Mouse (Mus musculus) intestine, postnatal 0 days (tissue): ENCODE measurements around the gene Gfpt2. TPM values are rescaled to one million over a fixed set of nuclear protein-coding genes. Genes with fewer than 3 reads are reported as not detected.

Experiments
- ATAC-seq: fragments of 200-750 bp; cut with Nextera tagmentation; 2 replicates; pipeline ENCODE4 v1.8.0; 2017; ENCODE audit warnings: mild to moderate bottlenecking, moderate TSS enrichment, moderate library complexity
- H3K27ac ChIP-seq: fragments of 300-500 bp; sonication (generic); 2 replicates; pipeline ENCODE4 v1.5.1; 2014; ENCODE audit warnings: mild to moderate bottlenecking, low read depth, low read length, moderate library complexity
- H3K27me3 ChIP-seq: fragments of 300-500 bp; sonication (generic); replicated peaks from 2 replicates; pipeline ENCODE4 v1.6.1; 2014; ENCODE audit warnings: low read length, mixed read lengths; ENCODE audit not compliant: control insufficient read depth, insufficient read depth
- H3K36me3 ChIP-seq: fragments of 300-500 bp; sonication (generic); 2 replicates; pipeline ENCODE4 v1.6.1; 2014; ENCODE audit warnings: mild to moderate bottlenecking, moderate library complexity; ENCODE audit not compliant: control insufficient read depth, insufficient read depth
- H3K4me1 ChIP-seq: fragments of 300-500 bp; sonication (generic); replicated peaks from 2 replicates; pipeline ENCODE4 v1.6.1; 2014; ENCODE audit warnings: antibody characterized with exemption, low read length, mixed read lengths; ENCODE audit not compliant: control insufficient read depth, insufficient read depth
- H3K4me2 ChIP-seq: fragments of 300-500 bp; sonication (generic); replicated peaks from 2 replicates; pipeline ENCODE4 v1.6.1; 2014; ENCODE audit warnings: low read depth, mild to moderate bottlenecking, moderate library complexity
- H3K4me3 ChIP-seq: fragments of 300-500 bp; sonication (generic); 2 replicates; pipeline ENCODE4 v1.5.1; 2014; ENCODE audit warnings: low read depth, low read length
- H3K9ac ChIP-seq: fragments of 300-500 bp; sonication (generic); 2 replicates; pipeline ENCODE4 v1.6.1; 2014; ENCODE audit warnings: mild to moderate bottlenecking, low read depth, low read length
- H3K9me3 ChIP-seq: fragments of 300-500 bp; sonication (generic); 2 replicates; pipeline ENCODE4 v1.6.1; 2016; ENCODE audit warnings: mixed run types; ENCODE audit not compliant: control insufficient read depth
- CTCF ChIP-seq: sonication (generic); IDR thresholded peaks from 2 replicates; pipeline ENCODE4 v1.5.1; 2016; ENCODE audit warnings: low read depth, mild to moderate bottlenecking, control low read depth, antibody characterized with exemption, moderate library complexity
- WGBS: fragments of 180-500 bp; shearing (Covaris S2); extraction: QIAGEN DNeasy Blood & Tissue Kit; methylation state at CpG from one replicate; pipeline ENCODE4 v1.1.7; 2014; 5-methylcytosine and 5-hydroxymethylcytosine counted together
- polyA plus RNA-seq: library from polyadenylated mRNA; unstranded; fragments of >200 nt; fragmentation: Nextera tagmentation; extraction: Ambion mirVana; gene quantifications from 2 replicates; pipeline ENCODE4 v1.2.1, GENCODE M21; 2015

The Gfpt2 gene
- polyA plus RNA-seq, 1 experiment from 2014 or later: 1.7 TPM

DNA sequence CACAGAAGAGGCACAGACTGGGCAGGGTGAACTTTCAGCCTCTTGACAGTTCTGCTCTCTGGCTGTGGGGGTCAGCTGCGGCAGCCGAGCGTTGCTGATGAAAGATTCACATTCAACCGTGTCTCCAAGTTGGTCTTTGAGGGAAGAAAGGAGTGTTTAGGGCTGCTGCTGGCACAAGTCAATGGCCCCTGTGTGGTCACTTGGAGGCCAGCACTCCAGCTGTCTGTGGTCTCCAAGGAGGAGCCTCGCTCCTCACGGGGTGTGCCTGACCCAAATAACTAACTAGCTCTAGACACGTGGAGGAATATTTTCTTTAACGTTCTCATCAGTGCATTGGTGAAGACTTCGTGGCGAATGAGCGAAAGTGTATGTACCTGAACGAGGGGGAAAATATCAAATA, 38.0 kb downstream of the Gfpt2 start:
- no peaks in the 10 kb centered on the region for H3K36me3 ChIP-seq
- 82% methylated on average over 12 of the region's 12 CpGs for WGBS
- H3K9ac ChIP-seq: no peak overlapping the region
- no peaks in the 10 kb centered on the region for H3K4me1 ChIP-seq
- no peak overlapping the region for H3K27ac ChIP-seq
- no peaks in the 10 kb centered on the region for H3K9me3 ChIP-seq
- ATAC-seq: no peak
- no peak overlapping the region for H3K4me3 ChIP-seq
- TF ChIP-seq CTCF: no peak
- no peak overlapping the region for H3K4me2 ChIP-seq
- no peaks in the 10 kb centered on the region for H3K27me3 ChIP-seq

DNA sequence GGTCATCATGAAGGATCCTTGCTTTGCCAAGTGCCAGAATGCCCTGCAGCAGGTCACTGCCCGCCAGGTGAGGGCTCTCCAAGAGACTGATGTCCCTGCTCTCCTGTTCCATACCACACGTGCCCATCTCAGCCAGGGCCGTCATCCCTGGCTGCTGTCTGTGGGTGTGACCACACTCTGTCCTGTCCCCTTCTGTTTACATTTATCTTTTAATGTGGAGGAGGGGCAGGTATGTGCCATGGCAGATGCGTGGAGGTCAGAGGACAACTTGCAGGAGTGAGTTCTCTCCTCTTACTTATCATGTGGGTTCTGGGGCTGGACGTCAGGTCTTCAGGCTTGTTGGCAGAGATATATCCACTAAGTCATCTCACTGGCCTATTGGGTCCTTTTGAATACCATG, 39.0 kb downstream of the Gfpt2 start:
- Histone ChIP-seq H3K9ac (no peak overlapping the region), H3K4me2 (no peak overlapping the region), H3K4me1 (no peaks in the 10 kb centered on the region), H3K4me3 (no peak overlapping the region), H3K36me3 (no peaks in the 10 kb centered on the region), H3K27ac (no peak overlapping the region), H3K9me3 (no peaks in the 10 kb centered on the region), H3K27me3 (no peaks in the 10 kb centered on the region)
- WGBS: 68% methylated on average over 5 of the region's 5 CpGs
- ATAC-seq: no peak
- TF ChIP-seq CTCF: no peak

DNA sequence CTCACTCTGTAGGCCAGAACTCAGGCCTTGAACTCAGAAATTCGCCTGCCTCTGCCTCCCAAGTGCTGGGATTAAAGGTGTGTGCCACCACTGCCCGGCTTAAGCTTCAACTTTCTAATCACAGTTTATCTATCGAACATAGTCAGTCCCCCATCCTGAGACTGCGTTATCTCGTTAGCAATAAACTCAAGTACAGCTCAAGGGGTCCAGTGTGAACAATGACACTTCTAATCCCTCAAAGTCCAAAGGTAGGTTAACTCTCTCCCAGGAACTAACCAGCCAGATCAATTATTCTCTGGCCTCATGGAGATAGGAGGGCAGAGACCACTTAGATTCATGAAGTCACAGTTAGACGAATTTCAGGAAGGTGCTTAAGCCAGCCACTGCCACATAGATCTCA, 40.3 kb downstream of the Gfpt2 start:
- Histone ChIP-seq H3K4me1 (no peaks in the 10 kb centered on the region), H3K9me3 (no peaks in the 10 kb centered on the region), H3K27me3 (no peaks in the 10 kb centered on the region), H3K36me3 (no peaks in the 10 kb centered on the region), H3K4me2 (no peak overlapping the region), H3K9ac (no peak overlapping the region), H3K27ac (no peak overlapping the region), H3K4me3 (no peak overlapping the region)
- ATAC-seq: peak; percentile 42; the same call in 1 of the 2 replicates
- no peak for TF ChIP-seq CTCF
- 49% methylated on average over 6 of the region's 6 CpGs for WGBS

DNA sequence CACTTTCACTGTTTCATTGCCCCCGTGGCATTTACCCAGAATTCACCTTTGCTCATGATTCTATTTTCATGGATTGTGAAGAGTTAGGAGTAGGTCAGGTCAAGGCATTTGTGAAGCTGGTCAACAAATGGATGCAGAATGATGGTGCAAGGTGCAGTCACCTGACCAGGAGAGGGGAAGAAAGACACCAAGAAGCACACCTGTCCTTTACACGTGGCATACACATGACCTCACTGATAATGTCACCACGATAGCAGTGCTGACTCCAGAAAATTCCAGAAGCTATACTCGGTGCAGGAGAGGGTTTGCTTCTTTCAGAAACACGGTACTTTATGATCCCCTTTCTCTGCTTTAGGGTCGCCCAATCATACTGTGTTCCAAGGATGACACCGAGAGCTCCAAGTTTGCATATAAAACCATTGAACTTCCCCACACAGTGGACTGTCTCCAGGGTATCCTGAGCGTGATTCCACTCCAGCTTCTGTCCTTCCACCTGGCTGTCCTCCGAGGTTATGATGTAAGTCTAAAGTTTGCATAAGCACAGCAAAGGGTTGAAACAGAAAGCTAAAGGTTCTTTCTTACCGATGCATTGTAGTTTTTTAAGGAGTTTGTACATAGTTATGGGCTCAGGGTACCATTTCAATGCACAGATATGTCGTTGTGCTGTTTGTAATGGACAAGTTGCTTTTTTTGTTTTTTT, 41.4 kb downstream of the Gfpt2 start:
- no peak for TF ChIP-seq CTCF
- Histone ChIP-seq H3K4me2 (no peak overlapping the region), H3K4me1 (no peaks in the 10 kb centered on the region), H3K36me3 (no peaks in the 10 kb centered on the region), H3K27me3 (no peaks in the 10 kb centered on the region), H3K9me3 (no peaks in the 10 kb centered on the region), H3K27ac (peak overlapping the region; percentile 63), H3K9ac (no peak overlapping the region), H3K4me3 (no peak overlapping the region)
- ATAC-seq: peak; percentile 85
- WGBS: 68% methylated on average over 11 of the region's 11 CpGs

DNA sequence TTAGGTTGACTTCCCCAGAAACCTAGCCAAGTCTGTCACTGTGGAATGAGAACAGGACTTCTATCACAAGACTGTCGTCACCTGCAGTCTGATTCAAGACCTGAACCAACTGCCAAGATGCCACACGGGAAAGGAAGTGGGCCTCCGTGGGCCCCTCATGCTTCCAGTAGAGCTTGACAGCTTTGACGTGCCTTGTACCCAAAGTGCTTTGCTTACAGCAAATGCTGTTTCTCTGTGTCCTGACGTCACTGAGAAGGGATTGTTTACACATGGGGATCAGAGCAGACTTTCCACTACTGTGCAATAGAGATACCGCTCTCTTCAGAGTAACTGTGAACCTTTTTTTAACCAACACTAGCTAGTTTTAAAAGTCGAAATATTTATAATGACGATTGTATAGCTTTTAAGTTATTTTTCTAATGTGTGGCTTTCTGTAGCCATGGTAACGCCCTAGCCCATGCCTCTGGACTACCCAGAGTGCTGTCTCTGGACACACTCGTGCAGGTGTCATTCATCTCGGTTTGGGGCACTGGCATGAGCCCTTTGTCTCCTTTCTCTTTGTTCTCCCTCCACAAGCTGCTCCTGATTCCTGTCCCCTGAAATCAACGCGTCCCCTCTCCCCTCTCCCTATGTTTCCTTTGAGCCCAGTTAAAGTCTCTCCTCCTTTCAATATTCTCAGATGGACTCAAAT, 43.9 kb downstream of the Gfpt2 start:
- no peak for TF ChIP-seq CTCF
- no peak overlapping the region for H3K9ac ChIP-seq
- peaks cover 5% of the 10 kb centered on the region; the same call in 1 of the 2 replicates for H3K4me1 ChIP-seq

DNA sequence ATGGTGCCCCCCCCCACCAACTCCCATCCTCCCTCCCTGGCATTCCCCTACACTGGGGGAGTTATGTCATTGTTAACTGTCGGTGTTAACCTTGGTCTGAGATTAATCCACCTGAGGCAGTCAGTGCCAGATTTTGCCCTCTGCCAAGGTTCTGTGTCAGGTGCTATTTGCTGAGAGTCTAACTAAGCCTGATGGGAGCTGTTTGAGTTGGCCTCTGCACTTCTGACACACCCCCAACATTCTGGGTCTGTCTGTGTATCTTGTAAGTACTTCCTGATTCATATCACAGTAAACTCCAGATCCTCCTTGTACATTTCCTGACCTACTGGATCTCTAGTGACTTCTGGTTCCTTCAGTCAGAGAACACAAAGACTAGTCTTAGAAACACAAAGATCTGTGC, 46.7 kb downstream of the Gfpt2 start:
- peak; percentile 89 for ATAC-seq
- no peak overlapping the region for H3K4me3 ChIP-seq
- TF ChIP-seq CTCF: no peak
- H3K27ac ChIP-seq: peak overlapping the region; percentile 54
- H3K9me3 ChIP-seq: no peaks in the 10 kb centered on the region
- no peak overlapping the region for H3K9ac ChIP-seq
- peaks cover 7% of the 10 kb centered on the region; the same call in 1 of the 2 replicates for H3K4me1 ChIP-seq
- no peaks in the 10 kb centered on the region for H3K36me3 ChIP-seq
- H3K4me2 ChIP-seq: no peak overlapping the region
- 35% methylated on average over 1 of the region's 1 CpGs for WGBS
- H3K27me3 ChIP-seq: no peaks in the 10 kb centered on the region

More for the DNA sequence above, 43.9 kb downstream of the Gfpt2 start:
- Histone ChIP-seq H3K4me3 (no peak overlapping the region), H3K4me2 (no peak overlapping the region), H3K27me3 (no peaks in the 10 kb centered on the region), H3K36me3 (no peaks in the 10 kb centered on the region), H3K27ac (no peak overlapping the region), H3K9me3 (no peaks in the 10 kb centered on the region)
- no peak for ATAC-seq
- 59% methylated on average over 13 of the region's 13 CpGs for WGBS
